Mouse (Mus musculus) embryonic facial prominence, embryonic 10.5 days (tissue): ENCODE data around the gene Pfdn6. TPM values are rescaled to one million over a fixed set of nuclear protein-coding genes. Genes with fewer than 3 reads are reported as not detected.
A peak's percentile ranks its signal among the peaks of the same experiment; 100 is the strongest.
"Not testable (repeated sequence)": the region's sequence is repeated elsewhere in the genome, so short reads cannot be mapped to it uniquely, and the experiment has no call there.

Source experiments
- DNase-seq: peaks from one replicate; pipeline ENCODE4 v3.0.0-alpha.2; 2017; ENCODE audit warnings: low spot score
- H3K27ac ChIP-seq: fragments of 300-500 bp; sonication (generic); replicated peaks from 2 replicates; pipeline ENCODE4 v1.5.1; 2016; ENCODE audit warnings: mild to moderate bottlenecking
- H3K27me3 ChIP-seq: fragments of 300-500 bp; sonication (generic); replicated peaks from 2 replicates; pipeline ENCODE4 v1.6.1; 2016; ENCODE audit warnings: low read depth, mild to moderate bottlenecking; ENCODE audit not compliant: poor library complexity, severe bottlenecking
- H3K36me3 ChIP-seq: fragments of 300-500 bp; sonication (generic); replicated peaks from 2 replicates; pipeline ENCODE4 v1.6.1; 2016; ENCODE audit warnings: mild to moderate bottlenecking, moderate library complexity
- H3K4me1 ChIP-seq: fragments of 300-500 bp; sonication (generic); 2 replicates; pipeline ENCODE4 v1.6.1; 2016
- H3K4me3 ChIP-seq: fragments of 300-500 bp; sonication (generic); 2 replicates; pipeline ENCODE4 v1.5.1; 2016; ENCODE audit warnings: mild to moderate bottlenecking, moderate library complexity
- H3K9me3 ChIP-seq: fragments of 300-500 bp; sonication (generic); 2 replicates; pipeline ENCODE4 v1.6.1; 2016; ENCODE audit warnings: mild to moderate bottlenecking
- WGBS: fragments of 180-500 bp; shearing (Covaris S2); methylation state at CpG from one replicate; pipeline ENCODE4 v1.1.7; 2016; 5-methylcytosine and 5-hydroxymethylcytosine counted together
- polyA plus RNA-seq: library from polyadenylated mRNA; unstranded; fragments of >200 nt; fragmentation: Nextera tagmentation; extraction: Ambion mirVana; gene quantifications from 2 replicates; pipeline ENCODE4 v1.2.1, GENCODE M21; 2016

Pfdn6 gene
- polyA plus RNA-seq, 1 experiment from 2014 or later, result 235 TPM

GRCm38 (mm10) chr17:33891892-33892291 is 48.3 kb downstream of the Pfdn6 start:
- H3K4me3 ChIP-seq, DNase-seq, H3K27ac ChIP-seq, H3K9me3 ChIP-seq, H3K27me3 ChIP-seq, H3K36me3 ChIP-seq: not testable (repeated sequence)
- WGBS, result 69% methylated on average over 6 of the region's 6 CpGs
- H3K4me1 ChIP-seq, result peaks cover 19% of the 10 kb centered on the region

- Histone ChIP-seq H3K4me3 (no peak overlapping the region), H3K4me1 (peaks cover 19% of the 10 kb centered on the region), H3K27me3 (0 out of 2 replicates have a peak, but pooled peaks cover 4% of the 10 kb centered on the region), H3K9me3 (no peaks in the 10 kb centered on the region), H3K27ac (no peak overlapping the region), H3K36me3 (peaks cover 8% of the 10 kb centered on the region)
- 70% methylated on average over 2 of the region's 2 CpGs for WGBS
- DNase-seq, result no peak
These were observed 48.8 kb downstream of the Pfdn6 start for GRCm38 (mm10) chr17:33891357-33891756.

GRCm38 (mm10) chr17:33890533-33891059 is 49.5 kb downstream of the Pfdn6 start, which contains the start of gene Kifc1:
TSS of gene Kifc1 (minus strand) at chr17:33890661.
- peaks cover 19% of the 10 kb centered on the region for H3K4me1 ChIP-seq
- DNase-seq, result peak; percentile 100
- H3K27me3 ChIP-seq, result 0 out of 2 replicates have a peak, but pooled peaks cover 4% of the 10 kb centered on the region
- H3K4me3 ChIP-seq, result peak within 1 kb of the TSS; percentile 68
- H3K9me3 ChIP-seq, result no peaks in the 10 kb centered on the region
- H3K27ac ChIP-seq, result peak within 1 kb of the TSS; percentile 90
- H3K36me3 ChIP-seq, result peaks cover 15% of the 10 kb centered on the region
- WGBS, result under 1% methylated on average over 49 of the region's 49 CpGs

GRCm38 (mm10) chr17:33889941-33890532 is 50.1 kb downstream of the Pfdn6 start:
- not testable (repeated sequence) for DNase-seq, H3K9me3 ChIP-seq, H3K27me3 ChIP-seq
- under 1% methylated on average over 44 of the region's 44 CpGs for WGBS
- H3K36me3 ChIP-seq, result peaks cover 21% of the 10 kb centered on the region
- H3K4me3 ChIP-seq, result peak overlapping the region; percentile 68
- H3K27ac ChIP-seq, result peak overlapping the region; percentile 90
- H3K4me1 ChIP-seq, result peaks cover 19% of the 10 kb centered on the region

Other genes with a start within 250 kb of the Pfdn6 start
- gene March2, start 221.7 kb downstream of the Pfdn6 start, polyA plus RNA-seq, result 28.0 and 28.5 TPM in 2 replicates
- 342 and 347 TPM in 2 replicates for gene Rab11b, start 179.8 kb downstream of the Pfdn6 start, polyA plus RNA-seq
- gene Angptl4, start 158.5 kb downstream of the Pfdn6 start, polyA plus RNA-seq, result 33.4 and 39.0 TPM in 2 replicates
- gene Kank3, start 129.8 kb downstream of the Pfdn6 start, polyA plus RNA-seq, result 25.4 and 29.5 TPM in 2 replicates
- 866 and 898 TPM in 2 replicates for gene Rps28, start 115.8 kb downstream of the Pfdn6 start, polyA plus RNA-seq
- gene Ndufa7, start 115.8 kb downstream of the Pfdn6 start, polyA plus RNA-seq, result 469 and 477 TPM in 2 replicates
- gene Cd320, start 97.3 kb downstream of the Pfdn6 start, polyA plus RNA-seq, result 97.8 and 98.9 TPM in 2 replicates
- not detected in 2 replicates for gene Gm7029, start 66.5 kb downstream of the Pfdn6 start, polyA plus RNA-seq
- gene Kifc1, start 49.7 kb downstream of the Pfdn6 start, polyA plus RNA-seq, result 7.0 and 8.5 TPM in 2 replicates
- 0.27 and 0.45 TPM in 2 replicates for gene Platr17, start 35.2 kb downstream of the Pfdn6 start, polyA plus RNA-seq
- gene Daxx, start 30.9 kb downstream of the Pfdn6 start, polyA plus RNA-seq, result 80.0 and 84.9 TPM in 2 replicates
- gene Tapbp, start 24.4 kb downstream of the Pfdn6 start, polyA plus RNA-seq, result 9.9 and 11.8 TPM in 2 replicates
- 19.6 and 21.1 TPM in 2 replicates for gene Zbtb22, start 24.4 kb downstream of the Pfdn6 start, polyA plus RNA-seq
- 40.2 and 41.0 TPM in 2 replicates for gene Rgl2, start 10.8 kb downstream of the Pfdn6 start, polyA plus RNA-seq
- 62.1 and 66.0 TPM in 2 replicates for gene Wdr46, start 317 bp upstream of the Pfdn6 start, polyA plus RNA-seq
- 3.6 and 4.5 TPM in 2 replicates for gene B3galt4, start 11.1 kb upstream of the Pfdn6 start, polyA plus RNA-seq
- gene Vps52, start 15.5 kb upstream of the Pfdn6 start, polyA plus RNA-seq, result 48.2 and 51.5 TPM in 2 replicates
- 1,569 and 1,593 TPM in 2 replicates for gene Rps18, start 15.7 kb upstream of the Pfdn6 start, polyA plus RNA-seq
- gene H2-K1, start 60.0 kb upstream of the Pfdn6 start, polyA plus RNA-seq, result 8.4 and 13.4 TPM in 2 replicates
- gene Ring1, start 84.3 kb upstream of the Pfdn6 start, polyA plus RNA-seq, result 11.0 and 11.6 TPM in 2 replicates
- gene H2-Ke6, start 87.7 kb upstream of the Pfdn6 start, polyA plus RNA-seq, result 41.4 and 44.8 TPM in 2 replicates
- 167 and 177 TPM in 2 replicates for gene Slc39a7, start 91.3 kb upstream of the Pfdn6 start, polyA plus RNA-seq
- gene Rxrb, start 91.5 kb upstream of the Pfdn6 start, polyA plus RNA-seq, result 44.7 and 47.9 TPM in 2 replicates
- 1.0 and 1.2 TPM in 2 replicates for gene Col11a2, start 99.1 kb upstream of the Pfdn6 start, polyA plus RNA-seq
- gene H2-Oa, start 152.0 kb upstream of the Pfdn6 start, polyA plus RNA-seq, result 0.31 and 0.69 TPM in 2 replicates
- gene H2-DMa, start 179.2 kb upstream of the Pfdn6 start, polyA plus RNA-seq, result 4.2 and 4.8 TPM in 2 replicates
- gene Brd2, start 182.3 kb upstream of the Pfdn6 start, polyA plus RNA-seq, result 141 and 144 TPM in 2 replicates
- 0.17 and 0.28 TPM in 2 replicates for gene H2-DMb2, start 203.0 kb upstream of the Pfdn6 start, polyA plus RNA-seq
- 0.52 and 0.55 TPM in 2 replicates for gene H2-DMb1, start 212.7 kb upstream of the Pfdn6 start, polyA plus RNA-seq
- gene Tap1, start 247.2 kb upstream of the Pfdn6 start, polyA plus RNA-seq, result 2.8 and 2.9 TPM in 2 replicates
- gene Psmb9, start 247.4 kb upstream of the Pfdn6 start, polyA plus RNA-seq, result 0.57 and 0.93 TPM in 2 replicates